Mouse (Mus musculus) MEL (cell line): Measurements from ENCODE around the gene Ankle2. TPM values are rescaled to one million over a fixed set of nuclear protein-coding genes. Genes with fewer than 3 reads are reported as not detected.
A peak's percentile ranks its signal among the peaks of the same experiment; 100 is the strongest.

Source experiments
- DNase-seq: peaks from one replicate; pipeline ENCODE4 v3.0.0; 2011; ENCODE audit warnings: low read depth, low spot score
- H3K27ac ChIP-seq: 2 replicates; pipeline ENCODE4 v1.5.1; 2012; ENCODE audit warnings: low read depth, mild to moderate bottlenecking, control low read depth, low read length, moderate library complexity; ENCODE audit not compliant: control insufficient read depth
- H3K27me3 ChIP-seq, 2 experiments: fragments of 150-350 bp in 1 of 2; sonication (generic) in 1 of 2; 2 replicates each; pipeline ENCODE4 v1.6.1; 2012; ENCODE audit warnings: low read length in 2 of 2, mild to moderate bottlenecking in 2 of 2, improper control_type of control experiment in 1 of 2, moderate library complexity in 1 of 2; ENCODE audit not compliant: insufficient read depth in 2 of 2, control insufficient read depth in 1 of 2
- H3K36me3 ChIP-seq, 2 experiments: 2 replicates each; pipeline ENCODE4 v1.6.1; 2012 to 2014; ENCODE audit warnings: low read length in 2 of 2, improper control_type of control experiment in 1 of 2, inconsistent platforms in 1 of 2, mild to moderate bottlenecking in 1 of 2; ENCODE audit not compliant: insufficient read depth in 2 of 2, control insufficient read depth in 1 of 2
- H3K4me1 ChIP-seq, 2 experiments: fragments of 150-350 bp in 1 of 2; sonication (generic) in 1 of 2; 2 replicates each; pipeline ENCODE4 v1.6.1; 2012; ENCODE audit warnings: low read length in 2 of 2, improper control_type of control experiment in 1 of 2, mild to moderate bottlenecking in 1 of 2; ENCODE audit not compliant: insufficient read depth in 2 of 2, control insufficient read depth in 1 of 2
- H3K4me3 ChIP-seq, 2 experiments: fragments of 150-350 bp in 1 of 2; sonication (generic) in 1 of 2; 2 replicates each; pipeline ENCODE4 v1.5.1; 2012; ENCODE audit warnings: low read depth in 2 of 2, low read length in 2 of 2, mild to moderate bottlenecking in 2 of 2, moderate library complexity in 2 of 2, control low read depth in 1 of 2, improper control_type of control experiment in 1 of 2; ENCODE audit not compliant: control insufficient read depth in 1 of 2, insufficient read depth in 1 of 2
- H3K79me2 ChIP-seq: 2 replicates; pipeline ENCODE4 v1.6.1; 2012; ENCODE audit warnings: mild to moderate bottlenecking, low read length, moderate library complexity; ENCODE audit not compliant: control insufficient read depth, poor library complexity, insufficient read depth
- H3K9ac ChIP-seq: 2 replicates; pipeline ENCODE4 v1.6.1; 2012; ENCODE audit warnings: low read depth, mild to moderate bottlenecking, control low read depth, low read length, moderate library complexity; ENCODE audit not compliant: control insufficient read depth, poor library complexity, severe bottlenecking
- H3K9me3 ChIP-seq: fragments of 150-350 bp; sonication (generic); replicated peaks from 2 replicates; pipeline ENCODE4 v1.6.1; 2012; ENCODE audit warnings: mild to moderate bottlenecking, low read length, improper control_type of control experiment, moderate library complexity; ENCODE audit not compliant: insufficient read depth
- BHLHE40 ChIP-seq: IDR thresholded peaks from 2 replicates; pipeline ENCODE4 v1.6.1; 2012; ENCODE audit warnings: low read depth, mild to moderate bottlenecking, inconsistent platforms, low read length, improper control_type of control experiment, borderline replicate concordance
- CHD1 ChIP-seq: IDR thresholded peaks from 2 replicates; pipeline ENCODE4 v1.6.1; 2012; ENCODE audit warnings: low read depth, mild to moderate bottlenecking, inconsistent platforms, low read length, improper control_type of control experiment
- CTCF ChIP-seq, 3 experiments: IDR thresholded peaks in 2 of 3; conservative IDR thresholded peaks in 1 of 3; 2 replicates each; pipeline ENCODE4 v1.5.1; 2011 to 2012; ENCODE audit warnings: low read length in 3 of 3, low read depth in 2 of 3, mild to moderate bottlenecking in 2 of 3, improper control_type of control experiment in 1 of 3, inconsistent platforms in 1 of 3, mixed read lengths in 1 of 3, moderate library complexity in 1 of 3; ENCODE audit not compliant: control insufficient read depth in 1 of 3, insufficient read depth in 1 of 3, poor library complexity in 1 of 3, severe bottlenecking in 1 of 3
- E2F4 ChIP-seq: IDR thresholded peaks from 2 replicates; pipeline ENCODE4 v1.6.1; 2011; ENCODE audit warnings: low read depth, low read length, improper control_type of control experiment, borderline replicate concordance
- ETS1 ChIP-seq: IDR thresholded peaks from 2 replicates; pipeline ENCODE4 v1.6.1; 2012; ENCODE audit warnings: low read depth, mild to moderate bottlenecking, inconsistent platforms, low read length, improper control_type of control experiment, moderate library complexity
- GABPA ChIP-seq: IDR thresholded peaks from 2 replicates; pipeline ENCODE4 v1.6.1; 2012; ENCODE audit warnings: low read depth, mild to moderate bottlenecking, inconsistent platforms, low read length, improper control_type of control experiment, moderate library complexity
- GATA1 ChIP-seq: IDR thresholded peaks from 2 replicates; pipeline ENCODE4 v1.6.1; 2011; ENCODE audit warnings: low read depth, low read length, improper control_type of control experiment
- HCFC1 ChIP-seq: IDR thresholded peaks from 2 replicates; pipeline ENCODE4 v1.6.1; 2012; ENCODE audit warnings: low read depth, mild to moderate bottlenecking, inconsistent platforms, low read length, improper control_type of control experiment, moderate library complexity
- JUND ChIP-seq: IDR thresholded peaks from 2 replicates; pipeline ENCODE4 v1.6.1; 2011; ENCODE audit warnings: low read depth, mild to moderate bottlenecking, improper control_type of control experiment, low read length
- MAFK ChIP-seq: IDR thresholded peaks from 2 replicates; pipeline ENCODE4 v1.6.1; 2011; ENCODE audit warnings: low read depth, mild to moderate bottlenecking, low read length, improper control_type of control experiment, borderline replicate concordance
- MEF2A ChIP-seq: IDR thresholded peaks from 2 replicates; pipeline ENCODE4 v1.6.1; 2014; ENCODE audit warnings: low read depth, mild to moderate bottlenecking, inconsistent platforms, low read length, improper control_type of control experiment; ENCODE audit not compliant: poor library complexity, insufficient replicate concordance, severe bottlenecking; ENCODE audit errors: extremely low read depth
- MYB ChIP-seq: IDR thresholded peaks from 2 replicates; pipeline ENCODE4 v1.6.1; 2011; ENCODE audit warnings: mild to moderate bottlenecking, low read depth, low read length, improper control_type of control experiment
- MYC ChIP-seq: IDR thresholded peaks from 2 replicates; pipeline ENCODE4 v1.6.1; 2011; ENCODE audit warnings: low read depth, mild to moderate bottlenecking, low read length, improper control_type of control experiment, moderate library complexity
- NELFE ChIP-seq: IDR thresholded peaks from 2 replicates; pipeline ENCODE4 v1.6.1; 2011; ENCODE audit warnings: low read depth, low read length, improper control_type of control experiment
- POLR2A ChIP-seq, 2 experiments: IDR thresholded peaks; 2 replicates each; pipeline ENCODE4 v1.6.1; 2011 to 2012; ENCODE audit warnings: low read length in 2 of 2, mild to moderate bottlenecking in 2 of 2, control low read depth in 1 of 2, improper control_type of control experiment in 1 of 2, low read depth in 1 of 2, moderate library complexity in 1 of 2; ENCODE audit not compliant: control insufficient read depth in 1 of 2, insufficient read depth in 1 of 2, poor library complexity in 1 of 2
- RAD21 ChIP-seq: IDR thresholded peaks from 2 replicates; pipeline ENCODE4 v1.6.1; 2011; ENCODE audit warnings: mild to moderate bottlenecking, low read depth, low read length, improper control_type of control experiment
- RCOR1 ChIP-seq: IDR thresholded peaks from 2 replicates; pipeline ENCODE4 v1.6.1; 2012; ENCODE audit warnings: low read depth, mild to moderate bottlenecking, inconsistent platforms, low read length, improper control_type of control experiment
- SIN3A ChIP-seq: IDR thresholded peaks from 2 replicates; pipeline ENCODE4 v1.6.1; 2012; ENCODE audit warnings: low read length, improper control_type of control experiment, inconsistent platforms
- SMC3 ChIP-seq: IDR thresholded peaks from 2 replicates; pipeline ENCODE4 v1.6.1; 2011; ENCODE audit warnings: low read depth, low read length, improper control_type of control experiment
- TAL1 ChIP-seq: IDR thresholded peaks from 2 replicates; pipeline ENCODE4 v1.6.1; 2012; ENCODE audit warnings: mild to moderate bottlenecking, inconsistent platforms, low read length, moderate library complexity, mixed read lengths
- TBP ChIP-seq: IDR thresholded peaks from 2 replicates; pipeline ENCODE4 v1.8.0; 2011; ENCODE audit warnings: low read depth, low read length, improper control_type of control experiment
- UBTF ChIP-seq: IDR thresholded peaks from 2 replicates; pipeline ENCODE4 v1.6.1; 2012; ENCODE audit warnings: low read depth, mild to moderate bottlenecking, inconsistent platforms, low read length, improper control_type of control experiment, moderate library complexity, borderline replicate concordance; ENCODE audit not compliant: insufficient read depth
- ZC3H11A ChIP-seq: IDR thresholded peaks from 2 replicates; pipeline ENCODE4 v1.6.1; 2012; ENCODE audit warnings: low read depth, mild to moderate bottlenecking, inconsistent platforms, low read length, improper control_type of control experiment
- ZKSCAN1 ChIP-seq: IDR thresholded peaks from 2 replicates; pipeline ENCODE4 v1.6.1; 2012; ENCODE audit warnings: low read depth, mild to moderate bottlenecking, inconsistent platforms, low read length, improper control_type of control experiment, moderate library complexity
- ZNF384 ChIP-seq: IDR thresholded peaks from 2 replicates; pipeline ENCODE4 v1.6.1; 2012; ENCODE audit warnings: low read depth, mild to moderate bottlenecking, inconsistent platforms, low read length, improper control_type of control experiment
- polyA plus RNA-seq, 2 experiments: library from polyadenylated mRNA; stranded (reverse) in 1 of 2; unstranded in 1 of 2; fragments of >175 nt in 1 of 2; fragments of >200 nt in 1 of 2; gene quantifications; 2 replicates each; pipeline versions ENCODE4 v1.2.1 to v1.2.4; 2012; ENCODE audit warnings: low replicate concordance in 2 of 2, low read depth in 1 of 2; ENCODE audit not compliant: insufficient read length in 2 of 2, insufficient read depth in 1 of 2, missing spikeins in 1 of 2
- total RNA-seq: library from RNA; depleted of rRNA; stranded (reverse); fragments of 300-350 nt; gene quantifications from 2 replicates; pipeline ENCODE4 v1.2.3, GENCODE M21; 2012

Gene Ankle2
- total and polyA plus RNA-seq, 3 experiments, result 29.5 to 270 (median 37.9) TPM

GRCm38 (mm10) chr5:110230780-110231461 lies at the start of gene Ankle2 (continued):
- no peak for TF ChIP-seq TAL1
- no peak for TF ChIP-seq MYB
- no peak for TF ChIP-seq MYC
- TF ChIP-seq RCOR1, result 0 out of 2 replicates have a peak, but pooled peaks have one; percentile 36

- H3K9me3 ChIP-seq, result no peaks in the 10 kb centered on the region
- no peak for DNase-seq
- H3K4me3 ChIP-seq, result no peak overlapping the region
- no peak overlapping the region for H3K9ac ChIP-seq
- peaks cover 7 to 8% of the 10 kb centered on the region in 2 experiments for H3K36me3 ChIP-seq
- no peak overlapping the region for H3K27ac ChIP-seq
- no peaks in the 10 kb centered on the region for H3K27me3 ChIP-seq
- H3K4me1 ChIP-seq, result peaks cover 10% of the 10 kb centered on the region in 2 experiments
- peaks cover 14% of the 10 kb centered on the region for H3K79me2 ChIP-seq
- TF ChIP-seq TBP (no peak), GATA1 (no peak), TAL1 (no peak), CHD1 (no peak), ZKSCAN1 (no peak), ZC3H11A (no peak), NELFE (no peak), GABPA (no peak), UBTF (no peak), MEF2A (no peak), JUND (no peak), MYB (no peak), CTCF (IDR thresholded peaks at IDR 0.05 in 2 of 3, conservative IDR thresholded peaks at IDR 0.05 in 1 of 3; ENCODE audit: control insufficient read depth in 1 of 3, insufficient read depth in 1 of 3, low read depth in 2 of 3, low read length in 3 of 3, poor library complexity in 1 of 3, severe bottlenecking in 1 of 3) (no peak), MAFK (no peak)
These were observed 49.1 kb upstream of the Ankle2 start for GRCm38 (mm10) chr5:110181716-110182115.

- Histone ChIP-seq H3K79me2 (no peaks in the 10 kb centered on the region), H3K4me1 (no peaks in the 10 kb centered on the region), H3K4me3 (no peak overlapping the region), H3K9me3 (no peaks in the 10 kb centered on the region), H3K27ac (no peak overlapping the region), H3K9ac (no peak overlapping the region), H3K36me3 (peaks cover 0 to 5% of the 10 kb centered on the region in 2 experiments; a peak in 2 of 4 replicates), H3K27me3 (no peaks in the 10 kb centered on the region)
- DNase-seq, result peak; percentile 37
- TF ChIP-seq MEF2A (no peak), SIN3A (no peak), E2F4 (no peak), UBTF (no peak), HCFC1 (no peak), CTCF (IDR thresholded peaks at IDR 0.05 in 2 of 3, conservative IDR thresholded peaks at IDR 0.05 in 1 of 3; ENCODE audit: control insufficient read depth in 1 of 3, insufficient read depth in 1 of 3, low read depth in 2 of 3, low read length in 3 of 3, poor library complexity in 1 of 3, severe bottlenecking in 1 of 3) (peak; percentile 43 to 62 (median 44)), ZNF384 (no peak), CHD1 (no peak), GABPA (no peak), BHLHE40 (no peak), POLR2A (IDR thresholded peaks at IDR 0.05; ENCODE audit: control insufficient read depth in 1 of 2, insufficient read depth in 1 of 2, low read depth in 1 of 2, low read length in 2 of 2, poor library complexity in 1 of 2) (no peak), SMC3 (peak; percentile 26; the same call in 1 of the 2 replicates), ETS1 (no peak), RAD21 (peak; percentile 44)
These were observed 27.5 kb upstream of the Ankle2 start for GRCm38 (mm10) chr5:110203164-110203895.
